Comparison of ENCODE assay signal across 27 mouse cellular contexts in genomic region chr7:136041921-136042320, GRCm38 (mm10).
"Had no signal": no experiment of that assay in that cellular context is flagged by ENCODE, and none has a peak within 500 bp of the region (broad histone marks: within the 10 kb centered on the region; RNA-seq: fewer than 3 reads in every experiment).

No protein-coding gene starts in this region.

- DNase-seq: gastrocnemius, postnatal 14 days; gastrocnemius, postnatal 36 days; heart, adult 11 months; heart, adult 2 months; heart, postnatal 14 days; heart, postnatal 36 days; kidney, adult 11 months; kidney, adult 2 months; kidney, adult 9 months; kidney, postnatal 14 days; kidney, postnatal 36 days; layer of hippocampus, adult 9-11 months; layer of hippocampus, postnatal 36 days; liver; liver, embryonic 13.5 days had no signal

- H3K4me3 ChIP-seq: heart, adult 2 months; heart, embryonic 13.5 days; heart, embryonic 15.5 days; hindbrain, embryonic 12.5 days; kidney, embryonic 15.5 days; left cerebral cortex, adult 2 months; limb, embryonic 13.5 days; liver, embryonic 13.5 days had no signal

- H3K4me1 ChIP-seq: liver, embryonic 13.5 days had no signal

- H3K27me3 ChIP-seq: heart, embryonic 13.5 days; heart, embryonic 15.5 days; hindbrain, embryonic 12.5 days; liver, embryonic 13.5 days had no signal

- H3K4me2 ChIP-seq: heart, embryonic 11.5 days; heart, embryonic 13.5 days; heart, embryonic 15.5 days; hindbrain, embryonic 12.5 days; hindbrain, embryonic 14.5 days; kidney, embryonic 15.5 days; limb, embryonic 13.5 days; liver, embryonic 11.5 days; liver, embryonic 13.5 days had no signal

- H3K9ac ChIP-seq: heart, embryonic 13.5 days; heart, embryonic 15.5 days; hindbrain, embryonic 12.5 days; hindbrain, embryonic 14.5 days; kidney, embryonic 15.5 days; limb, embryonic 13.5 days; liver, embryonic 13.5 days had no signal

- H3K9me3 ChIP-seq: heart, embryonic 13.5 days; heart, embryonic 15.5 days; hindbrain, embryonic 12.5 days; kidney, embryonic 15.5 days; limb, embryonic 13.5 days; liver, embryonic 13.5 days had no signal

- H3K27ac ChIP-seq: heart, adult 2 months; heart, embryonic 13.5 days; heart, embryonic 15.5 days; hindbrain, embryonic 12.5 days; hindbrain, embryonic 14.5 days; kidney, embryonic 15.5 days; kidney, postnatal 0 days; left cerebral cortex, adult 2 months; limb, embryonic 13.5 days; liver, embryonic 13.5 days had no signal

- ATAC-seq: hindbrain, embryonic 16.5 days; intestine, embryonic 16.5 days had no signal

- H3K36me3 ChIP-seq: heart, embryonic 13.5 days; heart, embryonic 15.5 days; hindbrain, embryonic 12.5 days; kidney, embryonic 15.5 days; limb, embryonic 13.5 days; liver, embryonic 13.5 days had no signal
